Mouse (Mus musculus) midbrain, embryonic 14.5 days (tissue): ENCODE data around the gene Olfr1039. TPM values are rescaled to one million over a fixed set of nuclear protein-coding genes. Genes with fewer than 3 reads are reported as not detected.

ENCODE experiments used
- polyA plus RNA-seq: library from polyadenylated mRNA; unstranded; fragments of >200 nt; fragmentation: Nextera tagmentation; extraction: Ambion mirVana; gene quantifications from 2 replicates; pipeline ENCODE4 v1.2.1, GENCODE M21; 2014

Olfr1039 gene
- polyA plus RNA-seq, 1 experiment from 2014 or later = not detected

Other genes with a start within 250 kb of the Olfr1039 start
- not detected in 2 replicates for gene Olfr1024, start 230.9 kb downstream of the Olfr1039 start, polyA plus RNA-seq
- not detected in 2 replicates for gene Olfr1025-ps1, start 220.7 kb downstream of the Olfr1039 start, polyA plus RNA-seq
- not detected in 2 replicates for gene Olfr1026, start 214.4 kb downstream of the Olfr1039 start, polyA plus RNA-seq
- gene Olfr1028, start 185.5 kb downstream of the Olfr1039 start, polyA plus RNA-seq = not detected in 2 replicates
- gene Olfr1029, start 162.0 kb downstream of the Olfr1039 start, polyA plus RNA-seq = not detected in 2 replicates
- not detected in 2 replicates for gene Olfr1030, start 156.7 kb downstream of the Olfr1039 start, polyA plus RNA-seq
- not detected in 2 replicates for gene Olfr1031, start 145.6 kb downstream of the Olfr1039 start, polyA plus RNA-seq
- not detected in 2 replicates for gene Olfr1032, start 130.4 kb downstream of the Olfr1039 start, polyA plus RNA-seq
- 0.63 TPM in 1 of 2 replicates, not detected in the other for gene Olfr1033, start 115.3 kb downstream of the Olfr1039 start, polyA plus RNA-seq
- gene Olfr1034, start 90.1 kb downstream of the Olfr1039 start, polyA plus RNA-seq = not detected in 2 replicates
- gene Olfr1036, start 61.9 kb downstream of the Olfr1039 start, polyA plus RNA-seq = not detected in 2 replicates
- not detected in 2 replicates for gene Olfr1037, start 48.5 kb downstream of the Olfr1039 start, polyA plus RNA-seq
- not detected in 2 replicates for gene Olfr1040, start 10.8 kb upstream of the Olfr1039 start, polyA plus RNA-seq
- gene Olfr1042, start 25.9 kb upstream of the Olfr1039 start, polyA plus RNA-seq = not detected in 2 replicates
- not detected in 2 replicates for gene Olfr1043, start 31.6 kb upstream of the Olfr1039 start, polyA plus RNA-seq
- not detected in 2 replicates for gene Olfr1044, start 41.9 kb upstream of the Olfr1039 start, polyA plus RNA-seq
- not detected in 2 replicates for gene Olfr52, start 49.8 kb upstream of the Olfr1039 start, polyA plus RNA-seq
- gene Olfr1045, start 67.1 kb upstream of the Olfr1039 start, polyA plus RNA-seq = not detected in 2 replicates
- not detected in 2 replicates for gene Olfr1046, start 83.4 kb upstream of the Olfr1039 start, polyA plus RNA-seq
- gene Olfr1047, start 95.5 kb upstream of the Olfr1039 start, polyA plus RNA-seq = not detected in 2 replicates
- gene Olfr1048, start 104.4 kb upstream of the Olfr1039 start, polyA plus RNA-seq = not detected in 2 replicates
- not detected in 2 replicates for gene Olfr1049, start 122.4 kb upstream of the Olfr1039 start, polyA plus RNA-seq
- not detected in 2 replicates for gene Olfr1051, start 143.2 kb upstream of the Olfr1039 start, polyA plus RNA-seq
- not detected in 2 replicates for gene Olfr1052, start 156.5 kb upstream of the Olfr1039 start, polyA plus RNA-seq
- not detected in 2 replicates for gene Olfr1053, start 179.4 kb upstream of the Olfr1039 start, polyA plus RNA-seq
- not detected in 2 replicates for gene Olfr1054, start 199.5 kb upstream of the Olfr1039 start, polyA plus RNA-seq
- gene Olfr1055, start 214.4 kb upstream of the Olfr1039 start, polyA plus RNA-seq = not detected in 2 replicates
- not detected in 2 replicates for gene Olfr1056, start 226.5 kb upstream of the Olfr1039 start, polyA plus RNA-seq
- not detected in 2 replicates for gene Olfr1057, start 242.5 kb upstream of the Olfr1039 start, polyA plus RNA-seq